Mouse (Mus musculus): ENCODE data around the gene Tbc1d13.

DNA sequence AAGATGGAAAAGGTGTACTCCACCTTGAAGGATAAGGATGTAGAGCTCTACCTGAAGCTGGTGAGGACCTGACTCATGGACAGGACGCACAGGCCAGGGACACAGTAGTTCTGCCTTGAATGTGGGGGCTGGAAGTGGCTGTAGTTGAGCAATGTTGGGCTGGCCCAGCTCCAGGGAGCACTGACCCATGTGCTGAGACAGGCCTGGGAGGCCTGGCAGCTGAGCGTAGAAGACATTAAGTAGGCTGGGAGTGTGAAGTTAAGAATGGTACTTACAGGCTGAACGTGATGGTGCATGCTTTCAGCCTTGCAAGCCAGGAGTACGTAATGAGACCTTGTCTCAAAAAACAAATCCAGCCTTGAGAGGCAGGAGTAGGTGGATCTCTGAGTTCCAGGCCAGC lies 13.9 kb downstream of the Tbc1d13 start:
- TF ChIP-seq CTCF (IDR thresholded peaks at IDR 0.05; ENCODE audit: low read depth, low read length) (no peak), POLR2A (IDR thresholded peaks at IDR 0.05; ENCODE audit: extremely low read depth, insufficient read depth, low read length) (no peak)

Data from liver, adult 2 months (tissue).